ENCODE assay signal across 15 mouse cellular contexts in the genomic region with DNA sequence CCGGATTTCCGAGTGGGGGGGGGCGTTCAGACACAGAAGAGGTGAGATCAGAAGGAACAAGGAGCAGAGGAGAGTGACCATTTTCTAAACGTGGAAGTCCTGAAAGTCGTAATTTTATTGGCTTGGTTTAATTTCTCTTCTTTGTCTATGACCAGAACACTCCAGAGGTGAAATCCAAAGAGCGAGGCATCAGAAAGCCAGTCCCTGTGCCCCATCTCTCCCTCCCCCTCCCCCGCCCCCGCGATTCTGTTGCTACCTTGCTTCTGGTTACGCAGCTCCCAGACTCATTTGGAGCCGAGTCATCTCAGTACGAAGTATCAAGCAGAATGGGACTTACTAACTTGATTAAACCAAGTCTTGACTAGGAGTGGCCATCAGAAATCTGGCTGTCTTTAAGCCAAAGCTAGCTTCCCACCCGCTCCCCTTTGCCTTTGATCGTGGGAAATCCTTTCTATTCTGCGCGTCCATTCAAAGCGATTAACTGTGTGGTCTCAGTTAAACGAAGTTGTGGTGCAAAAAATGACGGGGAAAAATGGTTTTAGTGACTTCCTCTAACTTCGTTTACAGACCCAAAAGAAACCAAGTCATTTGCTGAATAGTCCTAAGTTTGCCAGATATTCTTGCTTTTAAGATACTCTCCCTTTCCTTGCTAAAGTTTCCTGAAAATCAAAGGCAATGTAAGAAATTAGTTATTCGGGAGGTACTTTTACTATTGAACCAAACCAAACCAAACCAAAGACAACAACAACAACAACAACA. TPM values are rescaled to one million over a fixed set of nuclear protein-coding genes. Genes with fewer than 3 reads are reported as not detected.
A peak's percentile ranks its signal among the peaks of the same experiment; 100 is the strongest.
DNase-seq lines count a peak whose midpoint lies in the region; ATAC-seq and TF ChIP-seq lines count a peak whose summit lies in the region.
"Had no signal": no experiment of that assay in that cellular context is flagged by ENCODE, and none has a peak within 500 bp of the region (broad histone marks: within the 10 kb centered on the region; RNA-seq: fewer than 3 reads in every experiment).

No protein-coding gene starts in this region.

- TF ChIP-seq CTCF in lung, embryonic 14.5 days (IDR thresholded peaks at IDR 0.05; ENCODE audit: low read depth), result no peak
- no peak for TF ChIP-seq CTCF in lung, postnatal 0 days (IDR thresholded peaks at IDR 0.05)

- H3K27ac ChIP-seq in forebrain, embryonic 11.5 days (ENCODE audit: low read depth, low read length), result no peak overlapping the region
- no peak overlapping the region for H3K27ac ChIP-seq in forebrain, embryonic 15.5 days (replicated peaks)
- H3K27ac ChIP-seq in lung, embryonic 14.5 days (ENCODE audit: low read depth), result no peak overlapping the region
- no peak overlapping the region for H3K27ac ChIP-seq in lung, postnatal 0 days (ENCODE audit: low read length)
- no peak overlapping the region for H3K27ac ChIP-seq in limb, embryonic 10.5 days
- H3K27ac ChIP-seq: kidney, postnatal 0 days; limb, embryonic 13.5 days had no signal

- no peak overlapping the region for H3K9ac ChIP-seq in forebrain, embryonic 11.5 days (ENCODE audit: low read length)
- H3K9ac ChIP-seq in forebrain, embryonic 15.5 days (replicated peaks), result no peak overlapping the region
- H3K9ac ChIP-seq in lung, embryonic 14.5 days, result no peak overlapping the region
- no peak overlapping the region for H3K9ac ChIP-seq in lung, postnatal 0 days (replicated peaks; ENCODE audit: low read depth)
- H3K9ac ChIP-seq: limb, embryonic 13.5 days had no signal

- H3K36me3 ChIP-seq in forebrain, embryonic 11.5 days (ENCODE audit: control insufficient read depth, insufficient read depth, low read length), result no peaks in the 10 kb centered on the region
- H3K36me3 ChIP-seq in forebrain, embryonic 15.5 days, result no peaks in the 10 kb centered on the region
- no peaks in the 10 kb centered on the region for H3K36me3 ChIP-seq in lung, embryonic 14.5 days (ENCODE audit: insufficient read depth)
- H3K36me3 ChIP-seq in lung, postnatal 0 days (ENCODE audit: insufficient read depth, low read length), result no peaks in the 10 kb centered on the region
- no peaks in the 10 kb centered on the region for H3K36me3 ChIP-seq in limb, embryonic 10.5 days
- H3K36me3 ChIP-seq: limb, embryonic 13.5 days had no signal

- no peak for ATAC-seq in forebrain, embryonic 11.5 days (replicated peaks; ENCODE audit: low FRiP score)
- no peak for ATAC-seq in forebrain, embryonic 15.5 days (replicated peaks)
- ATAC-seq in lung, embryonic 14.5 days (ENCODE audit: insufficient read depth), result no peak
- ATAC-seq in lung, postnatal 0 days, result no peak
- ATAC-seq: activated CD4-positive, CD25-positive, alpha-beta regulatory T cell, adult 4 months had no signal

- no peak for TF ChIP-seq EP300 in lung, postnatal 0 days (IDR thresholded peaks at IDR 0.05)

- H3K27me3 ChIP-seq in forebrain, embryonic 11.5 days (ENCODE audit: control insufficient read depth, insufficient read depth, low read length), result peaks cover 72% of the 10 kb centered on the region
- H3K27me3 ChIP-seq in forebrain, embryonic 15.5 days, result peaks cover 87% of the 10 kb centered on the region
- H3K27me3 ChIP-seq in lung, embryonic 14.5 days (ENCODE audit: insufficient read depth, low read length), result peaks cover 98% of the 10 kb centered on the region
- H3K27me3 ChIP-seq in lung, postnatal 0 days (replicated peaks; ENCODE audit: insufficient read depth, low read length), result peaks cover 79% of the 10 kb centered on the region
- H3K27me3 ChIP-seq in limb, embryonic 10.5 days (ENCODE audit: low read depth, poor library complexity, severe bottlenecking), result peaks cover 100% of the 10 kb centered on the region

- DNase-seq in forebrain, embryonic 11.5 days (ENCODE audit: low spot score), result no peak
- DNase-seq in lung, embryonic 14.5 days, result peak; percentile 26
- DNase-seq in lung, postnatal 0 days (ENCODE audit: low spot score), result no peak
- DNase-seq in limb, embryonic 10.5 days (ENCODE audit: low spot score), result peak; percentile 46
- DNase-seq in retina, postnatal 1 day, result peak; percentile 42
- DNase-seq in natural killer cell, adult 2 months (ENCODE audit: low spot score in 2 of 2), result no peak
- no peak for DNase-seq in frontal cortex, postnatal 10 days (ENCODE audit: low spot score in 2 of 2)
- DNase-seq: cerebellum, adult 2 months; right cerebral cortex, postnatal 14 days; thymus, postnatal 14 days had no signal

- H3K4me1 ChIP-seq in forebrain, embryonic 11.5 days (replicated peaks; ENCODE audit: control insufficient read depth, insufficient read depth, low read length), result peaks cover 20% of the 10 kb centered on the region; the same call in 1 of the 2 replicates
- 0 out of 2 replicates have a peak, but pooled peaks cover 3% of the 10 kb centered on the region for H3K4me1 ChIP-seq in forebrain, embryonic 15.5 days
- no peaks in the 10 kb centered on the region for H3K4me1 ChIP-seq in lung, embryonic 14.5 days (ENCODE audit: insufficient read depth)
- no peaks in the 10 kb centered on the region for H3K4me1 ChIP-seq in lung, postnatal 0 days (ENCODE audit: insufficient read depth, low read depth, low read length)
- peaks cover 23% of the 10 kb centered on the region for H3K4me1 ChIP-seq in limb, embryonic 10.5 days

- WGBS in forebrain, embryonic 11.5 days, result 6% methylated on average over 21 of the region's 21 CpGs
- WGBS in forebrain, embryonic 15.5 days, result 16% methylated on average over 21 of the region's 21 CpGs
- WGBS in lung, embryonic 14.5 days, result 6% methylated on average over 21 of the region's 21 CpGs
- 7% methylated on average over 21 of the region's 21 CpGs for WGBS in lung, postnatal 0 days
- 4% methylated on average over 21 of the region's 21 CpGs for WGBS in limb, embryonic 10.5 days

- no peak overlapping the region for H3K4me3 ChIP-seq in forebrain, embryonic 11.5 days (ENCODE audit: low read depth, low read length)
- no peak overlapping the region for H3K4me3 ChIP-seq in forebrain, embryonic 15.5 days
- no peak overlapping the region for H3K4me3 ChIP-seq in lung, embryonic 14.5 days (ENCODE audit: low read depth, low read length)
- H3K4me3 ChIP-seq in lung, postnatal 0 days (ENCODE audit: low read depth, low read length), result no peak overlapping the region; the same call in 1 of the 2 replicates
- H3K4me3 ChIP-seq in limb, embryonic 10.5 days, result peak overlapping the region; percentile 25
- H3K4me3 ChIP-seq: limb, embryonic 13.5 days had no signal

- peak overlapping the region; percentile 11; the same call in 1 of the 2 replicates for H3K4me2 ChIP-seq in forebrain, embryonic 11.5 days (ENCODE audit: low read depth, low read length, severe bottlenecking)
- H3K4me2 ChIP-seq in forebrain, embryonic 15.5 days (replicated peaks), result no peak overlapping the region
- no peak overlapping the region for H3K4me2 ChIP-seq in lung, embryonic 14.5 days
- H3K4me2 ChIP-seq in lung, postnatal 0 days (replicated peaks; ENCODE audit: low read depth, low read length), result no peak overlapping the region

- H3K9me3 ChIP-seq in forebrain, embryonic 11.5 days (ENCODE audit: control insufficient read depth, low read length), result no peaks in the 10 kb centered on the region
- no peaks in the 10 kb centered on the region for H3K9me3 ChIP-seq in forebrain, embryonic 15.5 days
- no peaks in the 10 kb centered on the region for H3K9me3 ChIP-seq in lung, embryonic 14.5 days (ENCODE audit: low read depth, low read length)
- H3K9me3 ChIP-seq in lung, postnatal 0 days (ENCODE audit: low read length), result no peaks in the 10 kb centered on the region
- no peaks in the 10 kb centered on the region for H3K9me3 ChIP-seq in limb, embryonic 10.5 days (replicated peaks)
- H3K9me3 ChIP-seq: limb, embryonic 13.5 days had no signal

RNA-seq across cellular contexts. Expression of a gene that starts 17.6 kb away (rescaled TPM):
- 73.3 and 78.7 TPM in 2 replicates for polyA plus RNA-seq in forebrain, embryonic 11.5 days (2014; fragmentation: Nextera tagmentation; extraction: Ambion mirVana)
- polyA plus RNA-seq in forebrain, embryonic 15.5 days (2015; fragmentation: Nextera tagmentation; extraction: Ambion mirVana), result 10.7 and 18.8 TPM in 2 replicates
- not detected in 2 replicates for polyA plus RNA-seq in lung, embryonic 14.5 days (2014; fragmentation: Nextera tagmentation; extraction: Ambion mirVana)
- polyA plus RNA-seq in lung, postnatal 0 days (2015; fragmentation: Nextera tagmentation; extraction: Ambion mirVana), result not detected in 2 replicates
- 0.06 TPM in 1 of 2 replicates, not detected in the other for polyA plus RNA-seq in limb, embryonic 10.5 days (2016; fragmentation: Nextera tagmentation; extraction: Ambion mirVana)
- polyA plus RNA-seq: kidney, postnatal 0 days; limb, embryonic 13.5 days; lung, embryonic 16.5 days had no signal

Comparison
In these comparisons a context has a peak if more than half of its experiments do, and no peak if none do; other contexts are left out.
1. DNase-seq: peak in lung, embryonic 14.5 days (single experiment), limb, embryonic 10.5 days (single experiment) and retina, postnatal 1 day (single experiment); none in forebrain, embryonic 11.5 days (single experiment), lung, postnatal 0 days (single experiment), natural killer cell, adult 2 months (0 of 2) and frontal cortex, postnatal 10 days (0 of 2).
2. RNA of a gene that starts 17.6 kb away (polyA plus RNA-seq): 73.3 to 78.7 TPM in forebrain, embryonic 11.5 days and 10.7 to 18.8 TPM in forebrain, embryonic 15.5 days; 0.06 TPM in limb, embryonic 10.5 days, not detected in lung, embryonic 14.5 days and not detected in lung, postnatal 0 days; every median in the first group is over 10 times any median in the second.